In genomic region chr9:121354792-121355390, GRCm38 (mm10) we compare ENCODE assay signal across 8 mouse cellular contexts. TPM values are rescaled to one million over a fixed set of nuclear protein-coding genes. Genes with fewer than 3 reads are reported as not detected.
DNase-seq lines count a peak whose midpoint lies in the region; ATAC-seq lines count a peak whose summit lies in the region.

No protein-coding gene starts in this region.

- peaks cover 52% of the 10 kb centered on the region for H3K4me1 ChIP-seq in kidney, embryonic 16.5 days (ENCODE audit: insufficient read depth, low read length)
- H3K4me1 ChIP-seq in forebrain, embryonic 16.5 days (replicated peaks; ENCODE audit: control insufficient read depth, insufficient read depth, low read length): peaks cover 49% of the 10 kb centered on the region
- H3K4me1 ChIP-seq in midbrain, embryonic 16.5 days (ENCODE audit: control insufficient read depth, insufficient read depth, low read length): peaks cover 6% of the 10 kb centered on the region; the same call in 1 of the 2 replicates

- no peaks in the 10 kb centered on the region for H3K27me3 ChIP-seq in kidney, embryonic 16.5 days (ENCODE audit: insufficient read depth, low read length)
- no peaks in the 10 kb centered on the region for H3K27me3 ChIP-seq in forebrain, embryonic 16.5 days (replicated peaks; ENCODE audit: control insufficient read depth, insufficient read depth, low read length)
- H3K27me3 ChIP-seq in midbrain, embryonic 16.5 days (ENCODE audit: control insufficient read depth, insufficient read depth, low read depth, low read length): no peaks in the 10 kb centered on the region

- no peak overlapping the region for H3K4me3 ChIP-seq in kidney, embryonic 16.5 days (ENCODE audit: low read length)
- H3K4me3 ChIP-seq in forebrain, embryonic 16.5 days (replicated peaks; ENCODE audit: low read length): no peak overlapping the region
- H3K4me3 ChIP-seq in midbrain, embryonic 16.5 days (ENCODE audit: low read depth, low read length): no peak overlapping the region

- 62% methylated on average over 4 of the region's 4 CpGs for WGBS in kidney, embryonic 16.5 days
- WGBS in forebrain, embryonic 16.5 days: 63% methylated on average over 4 of the region's 4 CpGs
- 74% methylated on average over 4 of the region's 4 CpGs for WGBS in midbrain, embryonic 16.5 days

- ATAC-seq in kidney, embryonic 16.5 days (ENCODE audit: low FRiP score, low TSS enrichment): no peak
- no peak for ATAC-seq in forebrain, embryonic 16.5 days
- no peak for ATAC-seq in midbrain, embryonic 16.5 days

- no peak overlapping the region for H3K4me2 ChIP-seq in kidney, embryonic 16.5 days (replicated peaks; ENCODE audit: low read depth, low read length)
- H3K4me2 ChIP-seq in forebrain, embryonic 16.5 days (ENCODE audit: low read length): no peak overlapping the region
- no peak overlapping the region for H3K4me2 ChIP-seq in midbrain, embryonic 16.5 days (ENCODE audit: low read length)

- H3K9me3 ChIP-seq in kidney, embryonic 16.5 days (ENCODE audit: low read length): no peaks in the 10 kb centered on the region
- H3K9me3 ChIP-seq in forebrain, embryonic 16.5 days (ENCODE audit: control insufficient read depth, low read length): no peaks in the 10 kb centered on the region
- no peaks in the 10 kb centered on the region for H3K9me3 ChIP-seq in midbrain, embryonic 16.5 days (replicated peaks; ENCODE audit: control insufficient read depth, low read length, poor library complexity, severe bottlenecking)

- no peaks in the 10 kb centered on the region for H3K36me3 ChIP-seq in kidney, embryonic 16.5 days (ENCODE audit: insufficient read depth, low read length)
- no peaks in the 10 kb centered on the region for H3K36me3 ChIP-seq in forebrain, embryonic 16.5 days (ENCODE audit: control insufficient read depth, insufficient read depth)
- no peaks in the 10 kb centered on the region for H3K36me3 ChIP-seq in midbrain, embryonic 16.5 days (ENCODE audit: control insufficient read depth, insufficient read depth, low read length)

- H3K27ac ChIP-seq in kidney, embryonic 16.5 days (ENCODE audit: low read length): no peak overlapping the region
- peak overlapping the region; percentile 61; the same call in 1 of the 2 replicates for H3K27ac ChIP-seq in forebrain, embryonic 16.5 days (ENCODE audit: low read length)
- H3K27ac ChIP-seq in midbrain, embryonic 16.5 days (ENCODE audit: low read length): peak overlapping the region; percentile 57; the same call in 1 of the 2 replicates

- peak; percentile 68 for DNase-seq in kidney, adult 18-20 months
- peak; percentile 68 for DNase-seq in ZHBTc4 (ENCODE audit: low read depth, low spot score)
- DNase-seq in kidney, postnatal 36 days: peak; percentile 77 to 79
- DNase-seq in ovary, postnatal 36 days (ENCODE audit: low spot score): no peak
- no peak for DNase-seq in ovary, adult 18-20 months (ENCODE audit: low spot score)

- no peak overlapping the region for H3K9ac ChIP-seq in kidney, embryonic 16.5 days (replicated peaks; ENCODE audit: low read length)
- 0 out of 2 replicates have a peak overlapping the region, but pooled peaks have one; percentile 1 for H3K9ac ChIP-seq in forebrain, embryonic 16.5 days (replicated peaks; ENCODE audit: low read depth, low read length)
- H3K9ac ChIP-seq in midbrain, embryonic 16.5 days (ENCODE audit: low read depth, low read length): no peak overlapping the region

RNA-seq across cellular contexts. Expression of gene Trak1, which starts 57.6 kb away (rescaled TPM):
- polyA plus RNA-seq in kidney, embryonic 16.5 days (2015; fragmentation: Nextera tagmentation; extraction: Ambion mirVana): 16.2 and 17.7 TPM in 2 replicates
- polyA plus RNA-seq in forebrain, embryonic 16.5 days (2015; fragmentation: Nextera tagmentation; extraction: Ambion mirVana): 85.1 and 92.2 TPM in 2 replicates
- 53.8 and 60.6 TPM in 2 replicates for polyA plus RNA-seq in midbrain, embryonic 16.5 days (2015; fragmentation: Nextera tagmentation; extraction: Ambion mirVana)

Comparison
In these comparisons a context has a peak if more than half of its experiments do, and no peak if none do; other contexts are left out.
1. DNase-seq: peak in kidney, adult 18-20 months (single experiment), ZHBTc4 (single experiment) and kidney, postnatal 36 days (2 of 2); none in ovary, postnatal 36 days (single experiment) and ovary, adult 18-20 months (single experiment).